Mouse (Mus musculus): ENCODE measurements around the gene Aqp7. TPM values are rescaled to one million over a fixed set of nuclear protein-coding genes. Genes with fewer than 3 reads are reported as not detected.

Aqp7 gene
- total and polyA plus RNA-seq, 3 experiments, result not detected

- no peak overlapping the region for H3K4me3 ChIP-seq (ENCODE audit: low read depth, low read length)
- H3K4me1 ChIP-seq (ENCODE audit: insufficient read depth, low read depth, low read length), result peaks cover 30% of the 10 kb centered on the region
- ATAC-seq (ENCODE audit: extremely low read depth, insufficient number of reproducible peaks, low FRiP score, poor library complexity, severe bottlenecking), result no peak
- peaks cover 10% of the 10 kb centered on the region; the same call in 1 of the 2 replicates for H3K27me3 ChIP-seq (ENCODE audit: insufficient read depth, low read length)
- no peak for TF ChIP-seq GATA1 (IDR thresholded peaks at IDR 0.05; ENCODE audit: borderline replicate concordance, low read length)
- TF ChIP-seq CTCF (IDR thresholded peaks at IDR 0.05; ENCODE audit: low read depth, low read length), result no peak
- no peak for TF ChIP-seq GATA2 (IDR thresholded peaks at IDR 0.05; ENCODE audit: borderline replicate concordance, low read depth, low read length)
- no peak for TF ChIP-seq POLR2AphosphoS5 (IDR thresholded peaks at IDR 0.05; ENCODE audit: insufficient replicate concordance, low read depth, low read length)
- no peak for TF ChIP-seq TAL1 (conservative IDR thresholded peaks at IDR 0.05; ENCODE audit: low read depth, low read length)
- no peaks in the 10 kb centered on the region for H3K36me3 ChIP-seq (replicated peaks)
- no peak for DNase-seq (ENCODE audit: low spot score)
- no peaks in the 10 kb centered on the region for H3K9me3 ChIP-seq (replicated peaks)
Observed at GRCm38 (mm10) chr4:41055111-41055510, 7.2 kb upstream of the Aqp7 start.

GRCm38 (mm10) chr4:41051781-41052180 lies 3.8 kb upstream of the Aqp7 start:
- TF ChIP-seq CTCF (IDR thresholded peaks at IDR 0.05; ENCODE audit: low read depth, low read length) (no peak), GATA2 (IDR thresholded peaks at IDR 0.05; ENCODE audit: borderline replicate concordance, low read depth, low read length) (no peak), TAL1 (conservative IDR thresholded peaks at IDR 0.05; ENCODE audit: low read depth, low read length) (no peak), GATA1 (IDR thresholded peaks at IDR 0.05; ENCODE audit: borderline replicate concordance, low read length) (no peak), POLR2AphosphoS5 (IDR thresholded peaks at IDR 0.05; ENCODE audit: insufficient replicate concordance, low read depth, low read length) (no peak)
- H3K9me3 ChIP-seq (replicated peaks), result no peaks in the 10 kb centered on the region
- no peaks in the 10 kb centered on the region for H3K36me3 ChIP-seq (replicated peaks)
- H3K4me3 ChIP-seq (ENCODE audit: low read depth, low read length), result no peak overlapping the region
- peaks cover 24% of the 10 kb centered on the region for H3K4me1 ChIP-seq (ENCODE audit: insufficient read depth, low read depth, low read length)
- peaks cover 21% of the 10 kb centered on the region for H3K27me3 ChIP-seq (ENCODE audit: insufficient read depth, low read length)
- ATAC-seq (ENCODE audit: extremely low read depth, insufficient number of reproducible peaks, low FRiP score, poor library complexity, severe bottlenecking), result no peak
- DNase-seq (ENCODE audit: low spot score), result no peak

DNA sequence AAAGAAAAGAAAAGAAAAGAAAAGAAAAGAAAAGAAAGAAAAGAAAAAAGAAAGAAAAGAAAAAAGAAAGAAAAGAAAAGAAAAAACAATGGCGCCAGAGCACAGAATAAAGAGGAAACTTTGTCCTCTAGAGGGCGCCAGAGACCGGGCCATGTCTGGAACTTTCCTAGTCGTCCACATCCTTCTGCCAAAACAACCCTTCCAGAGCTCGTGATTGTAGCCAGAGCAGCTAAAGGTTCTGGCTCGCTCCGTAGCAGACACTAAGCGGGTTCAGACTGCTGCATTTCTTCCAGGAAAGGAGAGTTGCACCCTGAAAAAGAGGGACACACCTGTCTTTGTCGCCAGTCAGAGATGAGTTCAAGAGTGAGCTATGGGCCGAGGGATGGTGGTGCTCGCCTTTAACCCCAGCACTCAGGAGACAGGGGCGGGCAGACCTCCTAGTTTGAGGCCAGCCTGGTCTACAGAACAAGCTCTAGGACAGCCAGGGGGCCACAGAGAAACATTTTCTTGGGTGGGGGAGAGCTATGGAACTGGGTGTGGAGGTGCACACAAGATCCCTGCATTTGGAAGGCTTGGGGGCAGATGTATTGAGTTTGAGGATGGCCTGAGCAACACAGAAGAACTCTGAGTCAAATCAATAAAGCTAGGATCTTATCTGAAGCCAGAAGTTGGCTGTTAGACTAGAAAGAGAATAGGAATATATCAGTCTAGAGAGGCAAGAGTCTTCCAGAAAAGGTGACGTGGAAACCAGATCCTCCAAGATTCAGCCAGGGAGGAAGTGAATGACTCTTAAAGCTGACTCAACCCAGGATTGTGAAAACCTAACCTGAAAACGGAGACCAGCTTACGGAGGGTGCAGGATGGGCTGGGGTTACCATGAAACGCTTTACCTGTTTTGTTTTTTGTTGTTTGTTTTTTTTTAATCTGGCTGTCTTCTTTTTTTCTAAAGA lies 3.1 kb upstream of the Aqp7 start:
- Histone ChIP-seq H3K27me3 (ENCODE audit: insufficient read depth, low read length) (peaks cover 27% of the 10 kb centered on the region), H3K4me3 (ENCODE audit: low read depth, low read length) (no peak overlapping the region), H3K36me3 (replicated peaks) (no peaks in the 10 kb centered on the region), H3K4me1 (ENCODE audit: insufficient read depth, low read depth, low read length) (peaks cover 21% of the 10 kb centered on the region), H3K9me3 (replicated peaks) (no peaks in the 10 kb centered on the region)
- TF ChIP-seq TAL1 (conservative IDR thresholded peaks at IDR 0.05; ENCODE audit: low read depth, low read length) (no peak), CTCF (IDR thresholded peaks at IDR 0.05; ENCODE audit: low read depth, low read length) (0 out of 2 replicates have a peak, but pooled peaks have one; percentile 27), GATA1 (IDR thresholded peaks at IDR 0.05; ENCODE audit: borderline replicate concordance, low read length) (no peak), GATA2 (IDR thresholded peaks at IDR 0.05; ENCODE audit: borderline replicate concordance, low read depth, low read length) (no peak), POLR2AphosphoS5 (IDR thresholded peaks at IDR 0.05; ENCODE audit: insufficient replicate concordance, low read depth, low read length) (no peak)
- ATAC-seq (ENCODE audit: extremely low read depth, insufficient number of reproducible peaks, low FRiP score, poor library complexity, severe bottlenecking) (no peak), DNase-seq (ENCODE audit: low spot score) (peak; percentile 57)

GRCm38 (mm10) chr4:41048926-41049325 lies 987 bp upstream of the Aqp7 start:
- no peak for DNase-seq (ENCODE audit: low spot score)

DNA sequence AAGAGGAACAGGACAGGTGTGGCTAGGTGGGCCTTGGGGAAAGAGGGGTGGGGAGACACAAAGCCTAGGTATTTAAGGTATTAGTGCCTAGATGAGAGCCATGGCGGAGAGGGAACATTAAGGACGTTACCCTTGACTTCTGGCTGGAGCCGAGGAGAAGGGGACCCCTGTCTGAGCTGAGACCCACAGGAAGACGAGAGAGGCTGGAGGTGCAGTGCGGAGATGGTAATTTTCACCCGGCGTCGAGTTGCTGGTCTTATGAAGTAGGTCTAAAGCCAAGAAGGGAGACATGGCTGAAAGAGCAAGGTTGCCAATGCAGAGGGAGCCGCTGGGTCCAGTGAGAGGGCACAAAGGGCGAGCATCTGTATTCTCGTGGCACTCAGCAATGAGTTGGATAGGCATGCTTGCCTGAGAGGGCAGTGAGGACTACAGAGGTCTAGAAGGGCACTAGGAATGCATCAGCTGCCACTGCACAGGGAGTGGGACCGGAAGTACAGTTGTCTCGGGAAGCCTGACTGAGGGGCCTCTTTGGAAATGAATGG lies 1.6 kb downstream of the Aqp7 start:
- Histone ChIP-seq H3K36me3 (replicated peaks) (no peaks in the 10 kb centered on the region), H3K27me3 (ENCODE audit: insufficient read depth, low read length) (peaks cover 53% of the 10 kb centered on the region), H3K4me3 (ENCODE audit: low read depth, low read length) (no peak overlapping the region), H3K4me1 (ENCODE audit: insufficient read depth, low read depth, low read length) (peaks cover 9% of the 10 kb centered on the region), H3K9me3 (replicated peaks) (no peaks in the 10 kb centered on the region)
- ATAC-seq (ENCODE audit: extremely low read depth, insufficient number of reproducible peaks, low FRiP score, poor library complexity, severe bottlenecking) (no peak), DNase-seq (ENCODE audit: low spot score) (no peak)
- TF ChIP-seq POLR2AphosphoS5 (IDR thresholded peaks at IDR 0.05; ENCODE audit: insufficient replicate concordance, low read depth, low read length), result no peak
- TF ChIP-seq GATA2 (IDR thresholded peaks at IDR 0.05; ENCODE audit: borderline replicate concordance, low read depth, low read length), result no peak
- no peak for TF ChIP-seq TAL1 (conservative IDR thresholded peaks at IDR 0.05; ENCODE audit: low read depth, low read length)
- no peak for TF ChIP-seq CTCF (IDR thresholded peaks at IDR 0.05; ENCODE audit: low read depth, low read length)
- TF ChIP-seq GATA1 (IDR thresholded peaks at IDR 0.05; ENCODE audit: borderline replicate concordance, low read length), result no peak

More at GRCm38 (mm10) chr4:41048926-41049325, 987 bp upstream of the Aqp7 start:
- no peak overlapping the region for H3K4me3 ChIP-seq (ENCODE audit: low read depth, low read length)
- peaks cover 14% of the 10 kb centered on the region for H3K4me1 ChIP-seq (ENCODE audit: insufficient read depth, low read depth, low read length)
- H3K27me3 ChIP-seq (ENCODE audit: insufficient read depth, low read length), result peaks cover 42% of the 10 kb centered on the region
- H3K9me3 ChIP-seq (replicated peaks), result no peaks in the 10 kb centered on the region
- ATAC-seq (ENCODE audit: extremely low read depth, insufficient number of reproducible peaks, low FRiP score, poor library complexity, severe bottlenecking), result no peak
- TF ChIP-seq GATA2 (IDR thresholded peaks at IDR 0.05; ENCODE audit: borderline replicate concordance, low read depth, low read length) (no peak), GATA1 (IDR thresholded peaks at IDR 0.05; ENCODE audit: borderline replicate concordance, low read length) (no peak), TAL1 (conservative IDR thresholded peaks at IDR 0.05; ENCODE audit: low read depth, low read length) (no peak), POLR2AphosphoS5 (IDR thresholded peaks at IDR 0.05; ENCODE audit: insufficient replicate concordance, low read depth, low read length) (no peak), CTCF (IDR thresholded peaks at IDR 0.05; ENCODE audit: low read depth, low read length) (no peak)
- no peaks in the 10 kb centered on the region for H3K36me3 ChIP-seq (replicated peaks)

GRCm38 (mm10) chr4:41045288-41045687 lies 2.7 kb downstream of the Aqp7 start:
- H3K36me3 ChIP-seq (replicated peaks), result no peaks in the 10 kb centered on the region

More at GRCm38 (mm10) chr4:41045288-41045687, 2.7 kb downstream of the Aqp7 start:
- Histone ChIP-seq H3K27me3 (ENCODE audit: insufficient read depth, low read length) (peaks cover 63% of the 10 kb centered on the region), H3K9me3 (replicated peaks) (no peaks in the 10 kb centered on the region), H3K4me3 (ENCODE audit: low read depth, low read length) (no peak overlapping the region), H3K4me1 (ENCODE audit: insufficient read depth, low read depth, low read length) (peaks cover 5% of the 10 kb centered on the region)
- no peak for DNase-seq (ENCODE audit: low spot score)
- TF ChIP-seq CTCF (IDR thresholded peaks at IDR 0.05; ENCODE audit: low read depth, low read length) (no peak), TAL1 (conservative IDR thresholded peaks at IDR 0.05; ENCODE audit: low read depth, low read length) (no peak), GATA1 (IDR thresholded peaks at IDR 0.05; ENCODE audit: borderline replicate concordance, low read length) (no peak), GATA2 (IDR thresholded peaks at IDR 0.05; ENCODE audit: borderline replicate concordance, low read depth, low read length) (no peak), POLR2AphosphoS5 (IDR thresholded peaks at IDR 0.05; ENCODE audit: insufficient replicate concordance, low read depth, low read length) (no peak)
- no peak for ATAC-seq (ENCODE audit: extremely low read depth, insufficient number of reproducible peaks, low FRiP score, poor library complexity, severe bottlenecking)
